Mouse (Mus musculus) forebrain, embryonic 11.5 days (tissue): Measurements from ENCODE around the gene Ddx55. TPM values are rescaled to one million over a fixed set of nuclear protein-coding genes. Genes with fewer than 3 reads are reported as not detected.

Source experiments
- ATAC-seq: fragments of 200-750 bp; cut with Nextera tagmentation; replicated peaks from 2 replicates; pipeline ENCODE4 v1.8.0; 2017; ENCODE audit warnings: moderate TSS enrichment; ENCODE audit not compliant: low FRiP score
- DNase-seq: peaks from one replicate; pipeline ENCODE4 v3.0.0-alpha.2; 2017; ENCODE audit warnings: low spot score
- H3K27ac ChIP-seq: fragments of 300-500 bp; sonication (generic); 2 replicates; pipeline ENCODE4 v1.5.1; 2014; ENCODE audit warnings: low read depth, low read length
- H3K27me3 ChIP-seq: fragments of 300-500 bp; sonication (generic); 2 replicates; pipeline ENCODE4 v1.6.1; 2014; ENCODE audit warnings: mild to moderate bottlenecking, low read length, mixed read lengths; ENCODE audit not compliant: control insufficient read depth, insufficient read depth
- H3K36me3 ChIP-seq: fragments of 300-500 bp; sonication (generic); 2 replicates; pipeline ENCODE4 v1.6.1; 2014; ENCODE audit warnings: mild to moderate bottlenecking, low read length, moderate library complexity, mixed read lengths; ENCODE audit not compliant: control insufficient read depth, insufficient read depth
- H3K4me1 ChIP-seq: fragments of 300-500 bp; sonication (generic); replicated peaks from 2 replicates; pipeline ENCODE4 v1.6.1; 2014; ENCODE audit warnings: low read length, mixed read lengths; ENCODE audit not compliant: control insufficient read depth, insufficient read depth
- H3K4me2 ChIP-seq: fragments of 300-500 bp; sonication (generic); 2 replicates; pipeline ENCODE4 v1.6.1; 2014; ENCODE audit warnings: low read depth, mild to moderate bottlenecking, low read length, moderate library complexity, mixed read lengths; ENCODE audit not compliant: severe bottlenecking
- H3K4me3 ChIP-seq: fragments of 300-500 bp; sonication (generic); 2 replicates; pipeline ENCODE4 v1.5.1; 2014; ENCODE audit warnings: low read depth, low read length
- H3K9ac ChIP-seq: fragments of 300-500 bp; sonication (generic); 2 replicates; pipeline ENCODE4 v1.6.1; 2014; ENCODE audit warnings: low read length
- H3K9me3 ChIP-seq: fragments of 300-500 bp; sonication (generic); 2 replicates; pipeline ENCODE4 v1.6.1; 2016; ENCODE audit warnings: low read length, mixed read lengths; ENCODE audit not compliant: control insufficient read depth
- WGBS: fragments of 180-500 bp; shearing (Covaris S2); extraction: QIAGEN DNeasy Blood & Tissue Kit; methylation state at CpG from one replicate; pipeline ENCODE4 v1.1.7; 2014; 5-methylcytosine and 5-hydroxymethylcytosine counted together
- polyA plus RNA-seq: library from polyadenylated mRNA; unstranded; fragments of >200 nt; fragmentation: Nextera tagmentation; extraction: Ambion mirVana; gene quantifications from 2 replicates; pipeline ENCODE4 v1.2.1, GENCODE M21; 2014

The Ddx55 gene
- polyA plus RNA-seq, 1 experiment from 2014 or later: 18.3 TPM

GRCm38 (mm10) chr5:124605041-124605622 lies 52.5 kb downstream of the Ddx55 start:
- DNase-seq: no peak
- no peak overlapping the region for H3K4me2 ChIP-seq
- H3K4me3 ChIP-seq: no peak overlapping the region
- no peaks in the 10 kb centered on the region for H3K27me3 ChIP-seq
- WGBS: 90% methylated on average over 17 of the region's 17 CpGs
- no peak for ATAC-seq
- H3K9ac ChIP-seq: no peak overlapping the region
- no peaks in the 10 kb centered on the region for H3K4me1 ChIP-seq
- H3K27ac ChIP-seq: no peak overlapping the region
- no peaks in the 10 kb centered on the region for H3K36me3 ChIP-seq
- no peaks in the 10 kb centered on the region for H3K9me3 ChIP-seq

DNA sequence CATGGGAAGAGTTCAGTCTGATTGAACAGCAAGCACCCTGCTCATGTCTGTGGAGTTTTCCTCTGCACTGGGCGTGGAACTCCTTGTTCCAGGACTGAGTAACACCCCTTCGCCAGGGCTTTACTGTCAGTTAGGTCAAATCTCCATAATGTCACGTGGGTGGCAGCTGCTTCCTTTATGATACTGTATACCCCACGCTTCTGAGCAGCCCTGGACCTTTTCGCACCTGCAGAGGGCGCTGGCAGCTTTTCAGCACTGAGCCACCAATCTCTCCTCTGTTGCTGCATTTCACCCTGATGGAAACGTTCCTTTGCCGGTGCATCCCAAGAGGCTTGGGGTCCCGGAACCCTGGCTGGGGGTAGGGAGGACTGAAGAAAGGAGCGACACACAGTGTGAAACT lies 58.3 kb downstream of the Ddx55 start:
- no peak for ATAC-seq
- no peak overlapping the region for H3K27ac ChIP-seq
- no peak overlapping the region for H3K4me2 ChIP-seq
- H3K9ac ChIP-seq: no peak overlapping the region
- H3K4me3 ChIP-seq: no peak overlapping the region
- DNase-seq: no peak
- no peaks in the 10 kb centered on the region for H3K9me3 ChIP-seq
- H3K36me3 ChIP-seq: no peaks in the 10 kb centered on the region; the same call in 1 of the 2 replicates
- H3K27me3 ChIP-seq: no peaks in the 10 kb centered on the region
- H3K4me1 ChIP-seq: no peaks in the 10 kb centered on the region
- 79% methylated on average over 10 of the region's 10 CpGs for WGBS

GRCm38 (mm10) chr5:124614709-124615108 lies 62.0 kb downstream of the Ddx55 start:
- Histone ChIP-seq H3K9me3 (no peaks in the 10 kb centered on the region), H3K27me3 (no peaks in the 10 kb centered on the region), H3K27ac (0 out of 2 replicates have a peak overlapping the region, but pooled peaks have one; percentile 18), H3K4me2 (no peak overlapping the region), H3K36me3 (no peaks in the 10 kb centered on the region; the same call in 1 of the 2 replicates), H3K9ac (no peak overlapping the region), H3K4me3 (no peak overlapping the region), H3K4me1 (no peaks in the 10 kb centered on the region)
- DNase-seq: no peak
- no peak for ATAC-seq
- WGBS: 90% methylated on average over 11 of the region's 11 CpGs

- Histone ChIP-seq H3K4me1 (no peaks in the 10 kb centered on the region), H3K27ac (no peak overlapping the region), H3K27me3 (no peaks in the 10 kb centered on the region), H3K4me3 (no peak overlapping the region), H3K9me3 (no peaks in the 10 kb centered on the region), H3K9ac (no peak overlapping the region), H3K4me2 (no peak overlapping the region), H3K36me3 (no peaks in the 10 kb centered on the region)
- WGBS: 85% methylated on average over 10 of the region's 10 CpGs
- DNase-seq (no peak), ATAC-seq (no peak)
Measured at GRCm38 (mm10) chr5:124618711-124619110, 66.0 kb downstream of the Ddx55 start.

Other genes with a start within 250 kb of the Ddx55 start
- gene Mphosph9, start 224.9 kb upstream of the Ddx55 start, polyA plus RNA-seq: 21.2 and 22.2 TPM in 2 replicates
- gene 2810006K23Rik, start 224.8 kb upstream of the Ddx55 start, polyA plus RNA-seq: 17.9 and 20.2 TPM in 2 replicates
- gene Cdk2ap1, start 189.8 kb upstream of the Ddx55 start, polyA plus RNA-seq: 310 and 367 TPM in 2 replicates
- gene Sbno1, start 126.9 kb upstream of the Ddx55 start, polyA plus RNA-seq: 87.3 and 92.8 TPM in 2 replicates
- 120 and 133 TPM in 2 replicates for gene Kmt5a, start 112.9 kb upstream of the Ddx55 start, polyA plus RNA-seq
- 20.7 and 22.1 TPM in 2 replicates for gene Rilpl2, start 74.5 kb upstream of the Ddx55 start, polyA plus RNA-seq
- gene Snrnp35, start 69.7 kb upstream of the Ddx55 start, polyA plus RNA-seq: 14.3 and 17.3 TPM in 2 replicates
- gene Rilpl1, start 21.5 kb upstream of the Ddx55 start, polyA plus RNA-seq: 21.6 and 24.1 TPM in 2 replicates
- gene Tmed2, start 12.2 kb upstream of the Ddx55 start, polyA plus RNA-seq: 445 and 465 TPM in 2 replicates
- gene Eif2b1, start 26.3 kb downstream of the Ddx55 start, polyA plus RNA-seq: 74.5 and 84.0 TPM in 2 replicates
- 80.6 and 83.2 TPM in 2 replicates for gene Gtf2h3, start 26.3 kb downstream of the Ddx55 start, polyA plus RNA-seq
- gene Atp6v0a2, start 75.7 kb downstream of the Ddx55 start, polyA plus RNA-seq: 49.6 and 52.7 TPM in 2 replicates
- 0.07 and 0.12 TPM in 2 replicates for gene Dnah10, start 172.2 kb downstream of the Ddx55 start, polyA plus RNA-seq